Comparison of ENCODE assay signal across 8 mouse cellular contexts in genomic region chr1:132370681-132371173, GRCm38 (mm10). TPM values are rescaled to one million over a fixed set of nuclear protein-coding genes. Genes with fewer than 3 reads are reported as not detected.
DNase-seq lines count a peak whose midpoint lies in the region; ATAC-seq lines count a peak whose summit lies in the region.

No protein-coding gene starts in this region.

- H3K9me3 ChIP-seq in midbrain, embryonic 10.5 days (replicated peaks), result no peaks in the 10 kb centered on the region
- no peaks in the 10 kb centered on the region for H3K9me3 ChIP-seq in midbrain, embryonic 16.5 days (replicated peaks; ENCODE audit: control insufficient read depth, low read length, poor library complexity, severe bottlenecking)
- no peaks in the 10 kb centered on the region for H3K9me3 ChIP-seq in embryonic facial prominence, embryonic 12.5 days
- H3K9me3 ChIP-seq in hindbrain, embryonic 14.5 days (ENCODE audit: control insufficient read depth, low read length), result no peaks in the 10 kb centered on the region
- no peaks in the 10 kb centered on the region for H3K9me3 ChIP-seq in neural tube, embryonic 15.5 days (replicated peaks)

- no peak for DNase-seq in midbrain, embryonic 10.5 days (ENCODE audit: low spot score)
- DNase-seq in hindbrain, embryonic 14.5 days (ENCODE audit: low spot score), result no peak
- DNase-seq in kidney, adult 8-10 months, result no peak
- DNase-seq in ovary, adult 18-20 months (ENCODE audit: low spot score), result no peak
- no peak for DNase-seq in left cerebral cortex, adult 18-20 months (ENCODE audit: low spot score in 2 of 2)

- H3K27ac ChIP-seq in midbrain, embryonic 10.5 days (replicated peaks), result peak overlapping the region; percentile 69
- H3K27ac ChIP-seq in midbrain, embryonic 16.5 days (ENCODE audit: low read length), result no peak overlapping the region
- H3K27ac ChIP-seq in embryonic facial prominence, embryonic 12.5 days, result no peak overlapping the region
- peak overlapping the region; percentile 10; the same call in 1 of the 2 replicates for H3K27ac ChIP-seq in hindbrain, embryonic 14.5 days
- 0 out of 2 replicates have a peak overlapping the region, but pooled peaks have one; percentile 45 for H3K27ac ChIP-seq in neural tube, embryonic 15.5 days (replicated peaks)

- H3K4me2 ChIP-seq in midbrain, embryonic 16.5 days (ENCODE audit: low read length), result no peak overlapping the region
- H3K4me2 ChIP-seq in embryonic facial prominence, embryonic 12.5 days (replicated peaks), result no peak overlapping the region
- no peak overlapping the region for H3K4me2 ChIP-seq in hindbrain, embryonic 14.5 days (replicated peaks)
- no peak overlapping the region for H3K4me2 ChIP-seq in neural tube, embryonic 15.5 days

- ATAC-seq in midbrain, embryonic 16.5 days, result no peak
- no peak for ATAC-seq in embryonic facial prominence, embryonic 12.5 days (ENCODE audit: insufficient number of reproducible peaks, insufficient read depth, low FRiP score, low TSS enrichment)
- no peak for ATAC-seq in hindbrain, embryonic 14.5 days (ENCODE audit: low FRiP score)
- ATAC-seq in neural tube, embryonic 15.5 days (ENCODE audit: low FRiP score), result no peak

- no peak overlapping the region for H3K4me3 ChIP-seq in midbrain, embryonic 10.5 days
- H3K4me3 ChIP-seq in midbrain, embryonic 16.5 days (ENCODE audit: low read depth, low read length), result no peak overlapping the region
- H3K4me3 ChIP-seq in embryonic facial prominence, embryonic 12.5 days, result no peak overlapping the region
- H3K4me3 ChIP-seq in hindbrain, embryonic 14.5 days (replicated peaks; ENCODE audit: low read length), result no peak overlapping the region
- H3K4me3 ChIP-seq in neural tube, embryonic 15.5 days (replicated peaks), result no peak overlapping the region

- H3K36me3 ChIP-seq in midbrain, embryonic 10.5 days, result peaks cover 89% of the 10 kb centered on the region
- H3K36me3 ChIP-seq in midbrain, embryonic 16.5 days (ENCODE audit: control insufficient read depth, insufficient read depth, low read length), result no peaks in the 10 kb centered on the region
- H3K36me3 ChIP-seq in embryonic facial prominence, embryonic 12.5 days, result peaks cover 6% of the 10 kb centered on the region
- H3K36me3 ChIP-seq in hindbrain, embryonic 14.5 days (replicated peaks; ENCODE audit: control insufficient read depth, insufficient read depth), result no peaks in the 10 kb centered on the region
- H3K36me3 ChIP-seq in neural tube, embryonic 15.5 days, result peaks cover 12% of the 10 kb centered on the region

- no peaks in the 10 kb centered on the region for H3K27me3 ChIP-seq in midbrain, embryonic 10.5 days (ENCODE audit: low read depth, poor library complexity, severe bottlenecking)
- no peaks in the 10 kb centered on the region for H3K27me3 ChIP-seq in midbrain, embryonic 16.5 days (ENCODE audit: control insufficient read depth, insufficient read depth, low read depth, low read length)
- H3K27me3 ChIP-seq in embryonic facial prominence, embryonic 12.5 days, result no peaks in the 10 kb centered on the region
- no peaks in the 10 kb centered on the region for H3K27me3 ChIP-seq in hindbrain, embryonic 14.5 days (ENCODE audit: control insufficient read depth, insufficient read depth, low read length)
- H3K27me3 ChIP-seq in neural tube, embryonic 15.5 days (replicated peaks), result no peaks in the 10 kb centered on the region

- WGBS in midbrain, embryonic 10.5 days, result 90% methylated on average over 9 of the region's 9 CpGs
- 82% methylated on average over 9 of the region's 9 CpGs for WGBS in midbrain, embryonic 16.5 days
- WGBS in embryonic facial prominence, embryonic 12.5 days, result 51% methylated on average over 9 of the region's 9 CpGs
- WGBS in hindbrain, embryonic 14.5 days, result 79% methylated on average over 9 of the region's 9 CpGs
- WGBS in neural tube, embryonic 15.5 days, result 84% methylated on average over 9 of the region's 9 CpGs

- H3K4me1 ChIP-seq in midbrain, embryonic 10.5 days, result peaks cover 70% of the 10 kb centered on the region
- peaks cover 45% of the 10 kb centered on the region for H3K4me1 ChIP-seq in midbrain, embryonic 16.5 days (ENCODE audit: control insufficient read depth, insufficient read depth, low read length)
- H3K4me1 ChIP-seq in embryonic facial prominence, embryonic 12.5 days, result peaks cover 44% of the 10 kb centered on the region
- H3K4me1 ChIP-seq in hindbrain, embryonic 14.5 days (replicated peaks; ENCODE audit: control insufficient read depth, insufficient read depth, low read length), result peaks cover 51% of the 10 kb centered on the region
- H3K4me1 ChIP-seq in neural tube, embryonic 15.5 days, result peaks cover 74% of the 10 kb centered on the region

- no peak overlapping the region for H3K9ac ChIP-seq in midbrain, embryonic 16.5 days (ENCODE audit: low read depth, low read length)
- 0 out of 2 replicates have a peak overlapping the region, but pooled peaks have one; percentile 11 for H3K9ac ChIP-seq in embryonic facial prominence, embryonic 12.5 days
- H3K9ac ChIP-seq in hindbrain, embryonic 14.5 days, result no peak overlapping the region
- H3K9ac ChIP-seq in neural tube, embryonic 15.5 days (replicated peaks), result no peak overlapping the region

RNA-seq across cellular contexts. Expression of gene Tmcc2, which starts 20.4 kb away (rescaled TPM):
- polyA plus RNA-seq in midbrain, embryonic 10.5 days (2016; fragmentation: Nextera tagmentation; extraction: Ambion mirVana), result 9.6 and 13.3 TPM in 2 replicates
- polyA plus RNA-seq in midbrain, embryonic 16.5 days (2015; fragmentation: Nextera tagmentation; extraction: Ambion mirVana), result 33.3 and 38.1 TPM in 2 replicates
- 22.0 and 22.1 TPM in 2 replicates for polyA plus RNA-seq in embryonic facial prominence, embryonic 12.5 days (2016; fragmentation: Nextera tagmentation; extraction: Ambion mirVana)
- polyA plus RNA-seq in hindbrain, embryonic 14.5 days (2014; fragmentation: Nextera tagmentation; extraction: Ambion mirVana), result 31.0 and 33.9 TPM in 2 replicates
- polyA plus RNA-seq in neural tube, embryonic 15.5 days (2015; fragmentation: Nextera tagmentation; extraction: Ambion mirVana), result 28.5 and 33.2 TPM in 2 replicates
- total RNA-seq in left cerebral cortex, adult 18-20 months (2021), result 100 to 1,000 TPM; 204 to 205 TPM

RNA-seq across cellular contexts. Expression of gene Dstyk, which starts 46.6 kb away (rescaled TPM):
- 11.8 and 13.9 TPM in 2 replicates for polyA plus RNA-seq in midbrain, embryonic 10.5 days (2016; fragmentation: Nextera tagmentation; extraction: Ambion mirVana)
- 10.3 and 10.5 TPM in 2 replicates for polyA plus RNA-seq in midbrain, embryonic 16.5 days (2015; fragmentation: Nextera tagmentation; extraction: Ambion mirVana)
- polyA plus RNA-seq in embryonic facial prominence, embryonic 12.5 days (2016; fragmentation: Nextera tagmentation; extraction: Ambion mirVana), result 16.1 and 17.2 TPM in 2 replicates
- polyA plus RNA-seq in hindbrain, embryonic 14.5 days (2014; fragmentation: Nextera tagmentation; extraction: Ambion mirVana), result 10.0 and 10.4 TPM in 2 replicates
- polyA plus RNA-seq in neural tube, embryonic 15.5 days (2015; fragmentation: Nextera tagmentation; extraction: Ambion mirVana), result 8.4 and 9.2 TPM in 2 replicates
- total RNA-seq in left cerebral cortex, adult 18-20 months (2021), result 10 to 100 TPM; 44.3 to 45.2 TPM

RNA-seq across cellular contexts. Expression of gene Nuak2, which starts 54.8 kb away (rescaled TPM):
- 87.1 and 101 TPM in 2 replicates for polyA plus RNA-seq in midbrain, embryonic 10.5 days (2016; fragmentation: Nextera tagmentation; extraction: Ambion mirVana)
- polyA plus RNA-seq in midbrain, embryonic 16.5 days (2015; fragmentation: Nextera tagmentation; extraction: Ambion mirVana), result 19.8 and 22.0 TPM in 2 replicates
- polyA plus RNA-seq in embryonic facial prominence, embryonic 12.5 days (2016; fragmentation: Nextera tagmentation; extraction: Ambion mirVana), result 6.3 TPM in 2 replicates
- 10.7 and 14.0 TPM in 2 replicates for polyA plus RNA-seq in hindbrain, embryonic 14.5 days (2014; fragmentation: Nextera tagmentation; extraction: Ambion mirVana)
- polyA plus RNA-seq in neural tube, embryonic 15.5 days (2015; fragmentation: Nextera tagmentation; extraction: Ambion mirVana), result 6.6 and 7.1 TPM in 2 replicates
- total RNA-seq in left cerebral cortex, adult 18-20 months (2021), result 1 to 10 TPM; 1.3 TPM

Comparison
In these comparisons a context has a peak if more than half of its experiments do, and no peak if none do; other contexts are left out.
1. H3K27ac ChIP-seq: peak in midbrain, embryonic 10.5 days (single experiment), hindbrain, embryonic 14.5 days (single experiment) and neural tube, embryonic 15.5 days (single experiment); none in midbrain, embryonic 16.5 days (single experiment) and embryonic facial prominence, embryonic 12.5 days (single experiment).